8 mouse cellular contexts compared by ENCODE assay signal in the genomic region with DNA sequence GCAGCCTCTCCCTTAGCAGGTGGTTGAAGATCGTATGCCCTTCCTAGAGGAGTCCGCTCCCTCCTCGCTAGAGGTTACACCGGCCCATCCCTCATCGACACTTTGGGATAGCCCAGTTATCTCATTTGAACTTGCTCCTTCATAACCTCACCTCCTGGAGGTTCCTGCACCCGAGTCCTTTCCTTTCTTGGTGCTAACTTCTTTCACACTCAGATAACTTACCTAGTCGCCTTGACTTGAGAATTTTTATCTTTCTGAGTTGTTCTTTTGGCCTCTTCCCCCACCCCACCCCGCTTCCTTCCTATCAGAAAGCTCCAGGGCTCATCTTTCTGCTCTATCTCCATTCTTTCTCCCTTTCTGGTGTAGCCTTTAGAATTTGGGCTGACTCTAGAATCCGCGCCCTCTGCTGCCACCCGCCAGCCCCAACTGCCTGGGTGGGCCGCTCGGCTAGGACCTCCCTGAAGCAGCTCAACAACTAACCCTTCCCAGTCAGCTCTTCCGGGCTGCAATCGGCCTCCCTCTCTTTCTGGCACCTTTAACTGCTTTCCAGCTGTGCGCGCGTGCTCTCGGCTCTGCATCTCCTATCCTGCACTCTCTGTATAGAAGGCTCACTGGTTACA. TPM values are rescaled to one million over a fixed set of nuclear protein-coding genes. Genes with fewer than 3 reads are reported as not detected.
DNase-seq lines count a peak whose midpoint lies in the region; ATAC-seq and TF ChIP-seq lines count a peak whose summit lies in the region.
"Had no signal": no experiment of that assay in that cellular context is flagged by ENCODE, and none has a peak within 500 bp of the region (broad histone marks: within the 10 kb centered on the region; RNA-seq: fewer than 3 reads in every experiment).

No protein-coding gene starts in this region.

- TF ChIP-seq POLR2A in ES-Bruce4 (IDR thresholded peaks at IDR 0.05; ENCODE audit: insufficient read depth, low read length), result no peak

- no peak for TF ChIP-seq CTCF in ES-Bruce4 (IDR thresholded peaks at IDR 0.05; ENCODE audit: low read depth, low read length)

- peak; percentile 14 for DNase-seq in B cell, adult 2 months
- DNase-seq in induced T-regulatory cell, adult 2 months (ENCODE audit: low read depth), result peak; percentile 44
- peak; percentile 52 for DNase-seq in thymus, postnatal 0 days (ENCODE audit: low spot score)
- DNase-seq in layer of hippocampus, postnatal 14 days (ENCODE audit: low spot score in 2 of 2), result no peak

- peak overlapping the region; percentile 69 for H3K4me3 ChIP-seq in ES-Bruce4 (ENCODE audit: low read depth, low read length)

- peak overlapping the region; percentile 89 for H3K9ac ChIP-seq in ES-Bruce4 (ENCODE audit: low read depth, poor library complexity, severe bottlenecking)

- H3K9me3 ChIP-seq in ES-Bruce4 (replicated peaks; ENCODE audit: control insufficient read depth, insufficient read depth, low read length, poor library complexity, severe bottlenecking), result no peaks in the 10 kb centered on the region

- H3K4me1 ChIP-seq in ES-Bruce4 (ENCODE audit: control insufficient read depth, insufficient read depth, low read length), result peaks cover 7% of the 10 kb centered on the region

- H3K27ac ChIP-seq in ES-Bruce4 (ENCODE audit: insufficient read depth, low read length), result peak overlapping the region; percentile 92

- TF ChIP-seq EP300 in ES-Bruce4 (IDR thresholded peaks at IDR 0.05; ENCODE audit: insufficient read depth, low read depth, low read length), result peak; percentile 91

- H3K36me3 ChIP-seq in ES-Bruce4 (ENCODE audit: control insufficient read depth, insufficient read depth, low read length, poor library complexity, severe bottlenecking), result no peaks in the 10 kb centered on the region

- peak; percentile 62 for ATAC-seq in erythroid progenitor cell, adult 5-6 weeks (replicated peaks; ENCODE audit: low FRiP score, poor library complexity, severe bottlenecking)
- peak; percentile 71 for ATAC-seq in megakaryocyte progenitor cell, adult 5-6 weeks (replicated peaks; ENCODE audit: poor library complexity)

- H3K27me3 ChIP-seq in ES-Bruce4 (ENCODE audit: control insufficient read depth, insufficient read depth, low read length, poor library complexity, severe bottlenecking), result no peaks in the 10 kb centered on the region

RNA-seq across cellular contexts. Expression of gene Slc12a4, which starts 0.9 kb away (rescaled TPM):
- polyA plus RNA-seq in ES-Bruce4 (2011; ENCODE audit: insufficient read depth, insufficient read length, low read depth, missing spikeins), result 57.1 and 65.1 TPM in 2 replicates
- 2.5 and 3.4 TPM in 2 replicates for total RNA-seq in erythroid progenitor cell, adult 5-6 weeks (2015; ENCODE audit: low replicate concordance)
- total RNA-seq in erythroid progenitor cell, adult 5-6 weeks (2017; ENCODE audit: low replicate concordance), result 4.0 and 13.7 TPM in 2 replicates
- 2.0 and 3.5 TPM in 2 replicates for total RNA-seq in megakaryocyte progenitor cell, adult 5-6 weeks (2015)
- total RNA-seq in megakaryocyte progenitor cell, adult 5-6 weeks (2017), result 7.7 and 8.4 TPM in 2 replicates
- 17.5 and 18.6 TPM in 2 replicates for polyA plus RNA-seq in thymus, postnatal 0 days (2015; fragmentation: Nextera tagmentation; extraction: Ambion mirVana)
- 10 to 100 TPM; 28.1 to 35.8 TPM for total RNA-seq in layer of hippocampus, postnatal 14 days (2021)

RNA-seq across cellular contexts. Expression of gene Dpep3, which starts 12.4 kb away (rescaled TPM):
- 0.47 and 0.48 TPM in 2 replicates for polyA plus RNA-seq in ES-Bruce4 (2011; ENCODE audit: insufficient read depth, insufficient read length, low read depth, missing spikeins)
- not detected in 2 replicates for total RNA-seq in erythroid progenitor cell, adult 5-6 weeks (2015; ENCODE audit: low replicate concordance)
- not detected in 2 replicates for total RNA-seq in erythroid progenitor cell, adult 5-6 weeks (2017; ENCODE audit: low replicate concordance)
- not detected in 2 replicates for total RNA-seq in megakaryocyte progenitor cell, adult 5-6 weeks (2015)
- not detected in 2 replicates for total RNA-seq in megakaryocyte progenitor cell, adult 5-6 weeks (2017)
- polyA plus RNA-seq in thymus, postnatal 0 days (2015; fragmentation: Nextera tagmentation; extraction: Ambion mirVana), result not detected in 2 replicates
- not detected for total RNA-seq in layer of hippocampus, postnatal 14 days (2021)
- total RNA-seq: gastrocnemius, postnatal 4 days had no signal

RNA-seq across cellular contexts. Expression of gene Lcat, which starts 23.6 kb away (rescaled TPM):
- polyA plus RNA-seq in ES-Bruce4 (2011; ENCODE audit: insufficient read depth, insufficient read length, low read depth, missing spikeins), result 2.8 and 3.2 TPM in 2 replicates
- total RNA-seq in erythroid progenitor cell, adult 5-6 weeks (2015; ENCODE audit: low replicate concordance), result not detected in 2 replicates
- 2.4 TPM in 1 of 2 replicates, not detected in the other for total RNA-seq in erythroid progenitor cell, adult 5-6 weeks (2017; ENCODE audit: low replicate concordance)
- total RNA-seq in megakaryocyte progenitor cell, adult 5-6 weeks (2015), result 0.83 TPM in 1 of 2 replicates, not detected in the other
- 0.12 TPM in 1 of 2 replicates, not detected in the other for total RNA-seq in megakaryocyte progenitor cell, adult 5-6 weeks (2017)
- 0.40 and 0.62 TPM in 2 replicates for polyA plus RNA-seq in thymus, postnatal 0 days (2015; fragmentation: Nextera tagmentation; extraction: Ambion mirVana)
- 10 to 100 TPM; 46.9 to 52.8 TPM for total RNA-seq in layer of hippocampus, postnatal 14 days (2021)

RNA-seq across cellular contexts. Expression of gene Dus2, which starts 24.3 kb away (rescaled TPM):
- 14.4 and 19.3 TPM in 2 replicates for polyA plus RNA-seq in ES-Bruce4 (2011; ENCODE audit: insufficient read depth, insufficient read length, low read depth, missing spikeins)
- total RNA-seq in erythroid progenitor cell, adult 5-6 weeks (2015; ENCODE audit: low replicate concordance), result 0.72 and 6.7 TPM in 2 replicates
- 6.3 and 14.4 TPM in 2 replicates for total RNA-seq in erythroid progenitor cell, adult 5-6 weeks (2017; ENCODE audit: low replicate concordance)
- 7.9 and 12.0 TPM in 2 replicates for total RNA-seq in megakaryocyte progenitor cell, adult 5-6 weeks (2015)
- total RNA-seq in megakaryocyte progenitor cell, adult 5-6 weeks (2017), result 10.8 and 20.3 TPM in 2 replicates
- polyA plus RNA-seq in thymus, postnatal 0 days (2015; fragmentation: Nextera tagmentation; extraction: Ambion mirVana), result 25.6 TPM in 2 replicates
- total RNA-seq in layer of hippocampus, postnatal 14 days (2021), result 10 to 100 TPM; 17.2 to 19.5 TPM

RNA-seq across cellular contexts. Expression of gene Psmb10, which starts 28.6 kb away (rescaled TPM):
- polyA plus RNA-seq in ES-Bruce4 (2011; ENCODE audit: insufficient read depth, insufficient read length, low read depth, missing spikeins), result 46.1 and 53.1 TPM in 2 replicates
- 20.2 and 25.2 TPM in 2 replicates for total RNA-seq in erythroid progenitor cell, adult 5-6 weeks (2015; ENCODE audit: low replicate concordance)
- total RNA-seq in erythroid progenitor cell, adult 5-6 weeks (2017; ENCODE audit: low replicate concordance), result 2.7 and 4.2 TPM in 2 replicates
- 127 and 155 TPM in 2 replicates for total RNA-seq in megakaryocyte progenitor cell, adult 5-6 weeks (2015)
- 58.8 and 66.5 TPM in 2 replicates for total RNA-seq in megakaryocyte progenitor cell, adult 5-6 weeks (2017)
- 385 and 398 TPM in 2 replicates for polyA plus RNA-seq in thymus, postnatal 0 days (2015; fragmentation: Nextera tagmentation; extraction: Ambion mirVana)
- 10 to 100 TPM; 62.8 to 71.5 TPM for total RNA-seq in layer of hippocampus, postnatal 14 days (2021)

Comparison
In these comparisons a context has a peak if more than half of its experiments do, and no peak if none do; other contexts are left out.
1. DNase-seq: peak in B cell, adult 2 months (2 of 2), induced T-regulatory cell, adult 2 months (single experiment) and thymus, postnatal 0 days (single experiment); none in layer of hippocampus, postnatal 14 days (0 of 2).
2. RNA of gene Lcat, which starts 23.6 kb away (total RNA-seq): 46.9 to 52.8 TPM in layer of hippocampus, postnatal 14 days; 2.4 TPM in erythroid progenitor cell, adult 5-6 weeks and 0.12 to 0.83 TPM in megakaryocyte progenitor cell, adult 5-6 weeks; every median in the first group is over 10 times any median in the second.